Mouse (Mus musculus) embryonic stem cell, embryonic (primary cell): ENCODE measurements at regions not wholly inside any gene's neighbourhood (a gene's known extent, or its start where the extent isn't known, plus 50 kb on each side); places are given as distances from the start of the nearest gene placed in this dataset.
"Not testable (repeated sequence)": the region's sequence is repeated elsewhere in the genome, so short reads cannot be mapped to it uniquely, and the experiment has no call there.

Experiments
- CTCF ChIA-PET, 4 experiments: fragments of 300-600 bp in 2 of 4; fragments of 350-600 bp in 2 of 4; sonication (Branson Sonifier 250); formaldehyde crosslinking; loops; one replicate each; lab custom pipeline; 2022; ENCODE audit warnings: inconsistent platforms in 2 of 4; lab: Charles Lee
- POLR2A ChIA-PET, 4 experiments: fragments of 300-600 bp in 2 of 4; fragments of 350-600 bp in 2 of 4; sonication (Branson Sonifier 250); formaldehyde crosslinking; loops; one replicate each; lab custom pipeline; 2022; ENCODE audit warnings: antibody characterized with exemption in 4 of 4, inconsistent platforms in 1 of 4; lab: Charles Lee

GRCm38 (mm10) chr13:16453234-16453633 lies 441.6 kb downstream of the Inhba start:
- POLR2A ChIA-PET: no interaction called here
- CTCF ChIA-PET: interaction anchor here in 2 of 4 experiments (0.6 kb wide), 2 partner anchors 34 to 329 kb away, joined by 3 read pairs; no protein-coding TSS in a partner anchor

GRCm38 (mm10) chr13:16459743-16460142 lies 448.1 kb downstream of the Inhba start:
- POLR2A ChIA-PET: no interaction called here
- CTCF ChIA-PET: no interaction called here

- CTCF ChIA-PET: interaction anchor here in 1 of 4 experiments (0.6 kb wide), 1 partner anchor 412 kb away, joined by 6 read pairs; no protein-coding TSS in a partner anchor
- POLR2A ChIA-PET: no interaction called here
Observed at GRCm38 (mm10) chr13:16461681-16462080, 450.0 kb downstream of the Inhba start.

- POLR2A ChIA-PET: no interaction called here
- CTCF ChIA-PET: no interaction called here
Observed at GRCm38 (mm10) chr13:16464823-16465222, 453.2 kb downstream of the Inhba start.

GRCm38 (mm10) chr13:16465317-16465716 lies 453.7 kb downstream of the Inhba start:
- ChIA-PET POLR2A (no interaction called here), CTCF (no interaction called here)

- ChIA-PET CTCF (no interaction called here), POLR2A (no interaction called here)
Observed at GRCm38 (mm10) chr13:16465812-16466211, 454.2 kb downstream of the Inhba start.

GRCm38 (mm10) chr13:16476515-16476914 lies 464.9 kb downstream of the Inhba start:
- ChIA-PET CTCF (no interaction called here), POLR2A (no interaction called here)

GRCm38 (mm10) chr13:16487292-16487691 lies 475.6 kb downstream of the Inhba start:
- ChIA-PET POLR2A (interaction anchor here in 1 of 4 experiments (0.5 kb wide), 1 partner anchor 1176 kb away, joined by 3 read pairs; no protein-coding TSS in a partner anchor), CTCF (interaction anchor here in 1 of 4 experiments (0.6 kb wide), 2 partner anchors 34 to 482 kb away, joined by 3 read pairs; no protein-coding TSS in a partner anchor)

GRCm38 (mm10) chr13:16490680-16491079 lies 479.0 kb downstream of the Inhba start:
- POLR2A ChIA-PET: interaction anchor here in 2 of 4 experiments (0.8 to 0.9 kb wide), 2 partner anchors 9 to 32 kb away, joined by 3 read pairs; no protein-coding TSS in a partner anchor

GRCm38 (mm10) chr13:16498052-16498451 lies 486.4 kb downstream of the Inhba start:
- CTCF ChIA-PET: no interaction called here
- POLR2A ChIA-PET: no interaction called here

More at GRCm38 (mm10) chr13:16490680-16491079, 479.0 kb downstream of the Inhba start:
- CTCF ChIA-PET: not testable (repeated sequence)

GRCm38 (mm10) chr13:16512876-16513275 lies 501.2 kb downstream of the Inhba start:
- ChIA-PET CTCF (no interaction called here), POLR2A (no interaction called here)

- ChIA-PET POLR2A (interaction anchor here in 1 of 4 experiments (0.6 to 0.7 kb wide), 2 partner anchors 340 to 1370 kb away, joined by 3 read pairs; no protein-coding TSS in a partner anchor), CTCF (no interaction called here)
Observed at GRCm38 (mm10) chr13:16515195-16515594, 503.5 kb downstream of the Inhba start.

- POLR2A ChIA-PET: interaction anchor here in 1 of 4 experiments (0.6 kb wide), 1 partner anchor 166 kb away, joined by 3 read pairs; no protein-coding TSS in a partner anchor
- CTCF ChIA-PET: no interaction called here
Observed at GRCm38 (mm10) chr13:16529036-16529435, 517.4 kb downstream of the Inhba start.

GRCm38 (mm10) chr13:16543771-16544170 lies 532.1 kb downstream of the Inhba start:
- CTCF ChIA-PET: no interaction called here

GRCm38 (mm10) chr13:16550060-16550459 lies 538.4 kb downstream of the Inhba start:
- ChIA-PET CTCF (no interaction called here), POLR2A (no interaction called here)

More at GRCm38 (mm10) chr13:16543771-16544170, 532.1 kb downstream of the Inhba start:
- POLR2A ChIA-PET: no interaction called here

- POLR2A ChIA-PET: no interaction called here
- CTCF ChIA-PET: no interaction called here
Observed at GRCm38 (mm10) chr13:16564988-16565387, 553.3 kb downstream of the Inhba start.

GRCm38 (mm10) chr13:16574069-16574468 lies 562.4 kb downstream of the Inhba start:
- CTCF ChIA-PET: no interaction called here

GRCm38 (mm10) chr13:16586286-16586685 lies 574.6 kb downstream of the Inhba start:
- CTCF ChIA-PET: no interaction called here
- POLR2A ChIA-PET: no interaction called here

More at GRCm38 (mm10) chr13:16574069-16574468, 562.4 kb downstream of the Inhba start:
- POLR2A ChIA-PET: no interaction called here

GRCm38 (mm10) chr13:16619755-16620154 lies 608.1 kb downstream of the Inhba start:
- ChIA-PET POLR2A (no interaction called here), CTCF (no interaction called here)

GRCm38 (mm10) chr13:16626584-16626983 lies 614.9 kb downstream of the Inhba start:
- CTCF ChIA-PET: no interaction called here
- POLR2A ChIA-PET: interaction anchor here in 1 of 4 experiments (0.7 kb wide), 1 partner anchor 54 kb away, joined by 4 read pairs; no protein-coding TSS in a partner anchor

- CTCF ChIA-PET: no interaction called here
- POLR2A ChIA-PET: no interaction called here
Observed at GRCm38 (mm10) chr13:16633445-16634092, 621.9 kb downstream of the Inhba start.
